Mouse (Mus musculus): ENCODE data around the gene En1. TPM values are rescaled to one million over a fixed set of nuclear protein-coding genes. Genes with fewer than 3 reads are reported as not detected.
A peak's percentile ranks its signal among the peaks of the same experiment; 100 is the strongest.

En1 gene
- polyA plus RNA-seq, 1 experiment from 2014 or later, result not detected

DNA sequence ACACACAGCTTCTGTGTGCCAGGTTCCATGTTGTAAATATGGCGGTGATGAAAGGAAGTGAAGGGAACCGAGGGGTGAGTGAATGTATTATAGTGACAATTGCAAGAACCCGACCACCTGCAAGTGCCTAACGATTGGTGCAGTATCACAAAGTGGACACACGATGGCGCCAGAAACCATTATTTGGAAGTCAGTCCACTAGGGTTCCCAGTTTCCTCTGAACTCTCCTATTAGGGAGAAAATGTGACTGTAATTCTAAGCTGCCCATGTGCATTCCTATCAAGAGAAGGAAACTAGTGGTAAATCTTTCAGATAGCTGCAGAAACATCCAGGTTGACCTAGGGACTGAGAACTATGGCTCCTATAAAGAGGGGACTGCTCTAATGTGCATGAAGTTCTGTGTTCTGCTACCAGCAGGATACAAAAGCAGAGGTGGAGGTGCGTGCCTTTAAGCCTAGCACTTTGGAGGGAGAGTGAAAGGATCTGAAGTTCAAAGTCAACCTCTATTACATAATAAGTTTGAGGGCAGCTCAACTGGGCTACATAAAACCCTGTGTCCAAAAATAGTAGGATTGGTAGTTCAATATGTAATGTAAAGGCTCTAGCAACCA, 15.6 kb upstream of the En1 start:
- H3K4me1 ChIP-seq (replicated peaks; ENCODE audit: insufficient read depth, low read length), result no peaks in the 10 kb centered on the region
- H3K9ac ChIP-seq (ENCODE audit: low read depth, low read length), result no peak overlapping the region
- no peaks in the 10 kb centered on the region for H3K36me3 ChIP-seq (ENCODE audit: insufficient read depth, low read length)
- peak; percentile 87 for DNase-seq (ENCODE audit: low spot score)
- no peak overlapping the region for H3K4me3 ChIP-seq (replicated peaks; ENCODE audit: low read depth, low read length)
- peak; percentile 96 for TF ChIP-seq CTCF (IDR thresholded peaks at IDR 0.05; ENCODE audit: low read depth)
- ATAC-seq (replicated peaks; ENCODE audit: low FRiP score, low read depth), result 0 out of 2 replicates have a peak, but pooled peaks have one; percentile 12
- H3K27me3 ChIP-seq (ENCODE audit: insufficient read depth, low read length), result peaks cover 11% of the 10 kb centered on the region; the same call in 1 of the 2 replicates
- 13% methylated on average over 7 of the region's 7 CpGs for WGBS
- no peak overlapping the region for H3K27ac ChIP-seq
- no peak overlapping the region for H3K4me2 ChIP-seq (ENCODE audit: low read length)
- no peaks in the 10 kb centered on the region for H3K9me3 ChIP-seq (replicated peaks; ENCODE audit: low read length)

DNA sequence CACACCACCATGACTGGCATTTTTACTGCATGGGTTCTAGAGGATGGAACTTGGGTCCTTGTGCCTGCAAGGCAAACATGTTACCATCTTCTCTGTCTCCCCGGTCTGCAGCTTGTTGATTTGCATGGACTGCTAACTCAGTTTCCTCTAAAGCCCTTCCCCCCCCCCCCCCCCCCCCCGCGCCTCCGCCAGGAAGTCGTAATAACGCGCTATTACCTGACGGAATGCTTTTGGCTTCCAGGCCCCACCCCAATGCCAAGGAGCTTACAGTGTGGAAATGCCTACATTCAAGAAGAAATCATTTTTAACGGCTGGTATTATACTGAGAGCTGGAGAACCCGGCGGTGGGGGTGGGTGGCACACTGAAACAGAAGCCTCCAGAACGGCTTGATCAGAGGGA, 14.8 kb upstream of the En1 start:
- H3K9me3 ChIP-seq (replicated peaks; ENCODE audit: low read length), result no peaks in the 10 kb centered on the region
- 34% methylated on average over 10 of the region's 12 CpGs for WGBS
- no peaks in the 10 kb centered on the region for H3K4me1 ChIP-seq (replicated peaks; ENCODE audit: insufficient read depth, low read length)
- no peak overlapping the region for H3K27ac ChIP-seq
- H3K4me2 ChIP-seq (ENCODE audit: low read length), result no peak overlapping the region
- peaks cover 18% of the 10 kb centered on the region for H3K27me3 ChIP-seq (ENCODE audit: insufficient read depth, low read length)
- TF ChIP-seq CTCF (IDR thresholded peaks at IDR 0.05; ENCODE audit: low read depth), result no peak
- no peak for ATAC-seq (replicated peaks; ENCODE audit: low FRiP score, low read depth)
- DNase-seq (ENCODE audit: low spot score), result no peak
- no peaks in the 10 kb centered on the region for H3K36me3 ChIP-seq (ENCODE audit: insufficient read depth, low read length)
- no peak overlapping the region for H3K4me3 ChIP-seq (replicated peaks; ENCODE audit: low read depth, low read length)
- H3K9ac ChIP-seq (ENCODE audit: low read depth, low read length), result no peak overlapping the region

- 82% methylated on average over 4 of the region's 4 CpGs for WGBS
- H3K27ac ChIP-seq, result no peak overlapping the region
- TF ChIP-seq CTCF (IDR thresholded peaks at IDR 0.05; ENCODE audit: low read depth), result no peak
- ATAC-seq (replicated peaks; ENCODE audit: low FRiP score, low read depth), result no peak
- H3K9me3 ChIP-seq (replicated peaks; ENCODE audit: low read length), result no peaks in the 10 kb centered on the region
- H3K36me3 ChIP-seq (ENCODE audit: insufficient read depth, low read length), result no peaks in the 10 kb centered on the region
- H3K27me3 ChIP-seq (ENCODE audit: insufficient read depth, low read length), result peaks cover 22% of the 10 kb centered on the region
- no peak for DNase-seq (ENCODE audit: low spot score)
- H3K4me2 ChIP-seq (ENCODE audit: low read length), result no peak overlapping the region
- H3K4me3 ChIP-seq (replicated peaks; ENCODE audit: low read depth, low read length), result no peak overlapping the region
- H3K4me1 ChIP-seq (replicated peaks; ENCODE audit: insufficient read depth, low read length), result no peaks in the 10 kb centered on the region
- no peak overlapping the region for H3K9ac ChIP-seq (ENCODE audit: low read depth, low read length)
These were observed 14.3 kb upstream of the En1 start for GRCm38 (mm10) chr1:120587960-120588359.

GRCm38 (mm10) chr1:120588362-120589027, 13.7 kb upstream of the En1 start:
- H3K4me2 ChIP-seq (ENCODE audit: low read length), result no peak overlapping the region
- TF ChIP-seq CTCF (IDR thresholded peaks at IDR 0.05; ENCODE audit: low read depth), result no peak
- WGBS, result 69% methylated on average over 6 of the region's 6 CpGs
- H3K9ac ChIP-seq (ENCODE audit: low read depth, low read length), result no peak overlapping the region
- no peak overlapping the region for H3K27ac ChIP-seq
- H3K9me3 ChIP-seq (replicated peaks; ENCODE audit: low read length), result no peaks in the 10 kb centered on the region
- H3K27me3 ChIP-seq (ENCODE audit: insufficient read depth, low read length), result peaks cover 27% of the 10 kb centered on the region
- no peak for DNase-seq (ENCODE audit: low spot score)
- H3K4me1 ChIP-seq (replicated peaks; ENCODE audit: insufficient read depth, low read length), result no peaks in the 10 kb centered on the region
- no peak for ATAC-seq (replicated peaks; ENCODE audit: low FRiP score, low read depth)
- H3K4me3 ChIP-seq (replicated peaks; ENCODE audit: low read depth, low read length), result no peak overlapping the region
- H3K36me3 ChIP-seq (ENCODE audit: insufficient read depth, low read length), result no peaks in the 10 kb centered on the region

DNA sequence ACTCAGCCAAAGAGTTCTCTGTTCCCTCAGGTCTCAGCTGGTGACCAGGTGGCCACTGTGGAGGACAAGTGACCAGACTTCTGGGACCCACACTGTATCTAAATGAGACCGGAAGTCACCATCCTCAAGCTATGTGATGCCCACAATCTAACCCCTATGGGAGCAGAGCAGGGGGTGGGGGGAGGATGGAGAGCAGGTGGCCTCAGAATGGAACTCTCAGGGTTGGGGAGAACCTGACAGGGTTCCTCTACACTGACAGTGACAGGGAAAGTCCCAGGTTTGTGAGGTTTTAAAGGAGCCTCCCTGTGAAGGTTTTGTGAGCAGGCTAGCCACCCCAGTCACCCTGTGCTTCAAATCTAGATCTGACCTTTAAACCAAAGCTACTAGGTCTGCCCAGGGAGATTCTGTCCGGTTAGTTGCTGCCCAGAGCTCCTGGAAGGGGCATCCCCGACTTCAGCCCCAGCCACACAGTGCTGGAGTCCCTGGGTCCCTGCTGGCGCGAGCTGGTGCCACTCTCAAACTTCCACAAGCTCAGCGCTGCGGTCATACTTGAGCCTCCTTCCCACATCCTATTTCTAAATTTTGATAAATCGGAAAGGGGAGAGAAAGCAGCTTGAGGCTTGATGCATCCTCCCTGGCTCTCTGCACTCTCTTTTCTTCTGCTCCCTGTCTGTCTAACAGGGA, 8.8 kb upstream of the En1 start:
- TF ChIP-seq CTCF (IDR thresholded peaks at IDR 0.05; ENCODE audit: low read depth), result no peak
- Histone ChIP-seq H3K9me3 (replicated peaks; ENCODE audit: low read length) (no peaks in the 10 kb centered on the region), H3K9ac (ENCODE audit: low read depth, low read length) (no peak overlapping the region), H3K4me1 (replicated peaks; ENCODE audit: insufficient read depth, low read length) (no peaks in the 10 kb centered on the region), H3K27ac (no peak overlapping the region), H3K4me2 (ENCODE audit: low read length) (no peak overlapping the region), H3K4me3 (replicated peaks; ENCODE audit: low read depth, low read length) (no peak overlapping the region), H3K36me3 (ENCODE audit: insufficient read depth, low read length) (no peaks in the 10 kb centered on the region), H3K27me3 (ENCODE audit: insufficient read depth, low read length) (peaks cover 74% of the 10 kb centered on the region)
- WGBS, result 9% methylated on average over 8 of the region's 8 CpGs
- DNase-seq (ENCODE audit: low spot score), result no peak
- ATAC-seq (replicated peaks; ENCODE audit: low FRiP score, low read depth), result no peak

- Histone ChIP-seq H3K9me3 (replicated peaks; ENCODE audit: low read length) (no peaks in the 10 kb centered on the region), H3K27ac (no peak overlapping the region), H3K4me1 (replicated peaks; ENCODE audit: insufficient read depth, low read length) (no peaks in the 10 kb centered on the region), H3K27me3 (ENCODE audit: insufficient read depth, low read length) (peaks cover 82% of the 10 kb centered on the region), H3K9ac (ENCODE audit: low read depth, low read length) (no peak overlapping the region), H3K36me3 (ENCODE audit: insufficient read depth, low read length) (no peaks in the 10 kb centered on the region), H3K4me2 (ENCODE audit: low read length) (no peak overlapping the region), H3K4me3 (replicated peaks; ENCODE audit: low read depth, low read length) (no peak overlapping the region)
- under 1% methylated on average over 8 of the region's 8 CpGs for WGBS
- peak; percentile 66 for TF ChIP-seq CTCF (IDR thresholded peaks at IDR 0.05; ENCODE audit: low read depth)
- no peak for DNase-seq (ENCODE audit: low spot score)
- ATAC-seq (replicated peaks; ENCODE audit: low FRiP score, low read depth), result no peak
These were observed 7.6 kb upstream of the En1 start for GRCm38 (mm10) chr1:120594603-120595002.
